Mouse (Mus musculus) cerebellum, postnatal 25 days (tissue): ENCODE data around the gene Jmjd1c.

ENCODE experiments used
- DNase-seq, 2 experiments: peaks; one replicate each; pipeline ENCODE4 v3.0.0; 2021; ENCODE audit warnings: mixed read lengths in 2 of 2

Jmjd1c gene

DNA sequence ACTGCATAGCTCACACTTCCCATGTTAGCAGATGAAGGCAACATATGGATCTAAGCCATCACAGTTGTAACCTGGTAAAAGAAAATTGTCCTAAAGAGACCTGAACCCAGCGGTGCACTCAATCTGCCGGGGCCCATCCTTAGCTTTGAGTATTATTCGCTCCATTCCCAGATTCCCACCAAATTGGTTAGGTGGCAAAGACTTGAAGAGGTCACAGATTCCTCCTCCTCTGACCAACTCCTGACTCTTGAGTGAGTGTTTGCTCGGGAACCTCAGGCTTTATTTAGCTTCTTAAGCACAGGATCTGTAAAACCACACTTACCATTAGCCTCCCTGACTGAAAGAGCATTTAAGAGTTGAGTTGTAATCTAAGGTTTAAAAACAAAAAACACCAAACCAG is 23.3 kb upstream of the Jmjd1c start:
- no peak for DNase-seq

DNA sequence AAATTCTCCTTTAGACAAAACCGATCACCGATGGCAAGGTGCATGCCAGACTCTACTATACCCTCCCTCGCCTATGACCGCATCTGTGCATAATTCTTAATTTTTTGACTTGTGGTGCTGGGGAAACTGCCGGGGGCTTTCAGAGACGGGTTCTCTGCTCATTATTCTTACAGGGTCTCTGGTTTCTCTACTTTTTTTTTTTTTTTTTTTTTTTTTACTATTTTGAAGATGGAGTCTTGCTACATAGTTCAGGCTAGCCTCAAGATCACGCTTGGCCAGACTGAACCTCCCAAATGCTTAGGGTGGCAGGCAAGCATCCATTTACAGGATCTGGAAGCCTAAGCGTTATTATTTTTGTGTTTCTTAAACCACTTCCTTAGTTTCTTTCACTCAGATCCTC is 22.3 kb upstream of the Jmjd1c start:
- DNase-seq, result no peak

DNA sequence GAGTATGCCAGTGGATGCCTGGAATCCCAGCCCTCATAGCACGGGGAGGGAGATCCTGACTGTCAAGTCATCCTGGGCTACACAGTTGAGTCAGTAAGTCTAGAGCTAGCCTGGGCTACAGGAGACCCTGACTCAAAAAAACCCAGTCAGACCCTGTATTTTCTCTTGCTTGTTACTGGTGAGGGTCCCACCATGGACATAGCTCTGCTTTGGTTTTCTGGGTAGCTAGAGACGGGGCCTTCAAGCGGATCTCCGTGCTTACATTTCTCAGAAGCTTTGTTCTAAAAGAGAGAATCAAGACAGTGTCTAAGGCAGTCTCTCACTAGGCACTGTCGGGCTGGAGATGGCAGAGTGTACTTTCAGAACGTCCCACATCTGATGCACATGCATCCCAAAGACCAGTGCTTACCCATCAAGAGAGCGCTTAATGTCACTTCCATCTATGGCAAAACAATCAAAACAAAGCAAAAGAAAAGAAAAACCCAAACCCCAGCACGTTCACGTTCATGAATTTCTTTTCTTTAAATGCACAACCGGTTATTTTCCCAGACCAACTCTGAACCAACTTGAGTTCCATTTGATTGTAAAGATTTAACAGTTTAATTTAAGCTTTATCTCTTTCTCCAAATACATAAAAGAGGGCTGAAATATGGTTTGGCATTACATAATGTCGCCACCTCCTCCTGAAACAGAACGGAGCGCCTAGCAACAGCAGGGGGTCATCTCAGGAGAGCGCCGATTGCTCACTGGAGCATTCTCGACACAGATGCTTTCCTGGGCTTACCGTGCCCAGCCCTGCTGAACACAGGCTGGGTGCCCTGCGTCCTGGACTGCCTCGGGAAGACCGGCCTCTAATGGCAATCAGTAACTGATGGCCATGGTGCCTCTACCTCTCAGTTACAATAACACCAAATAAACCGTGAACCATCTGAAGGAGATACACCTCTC is 19.7 kb upstream of the Jmjd1c start:
- DNase-seq, result peak; percentile 89 to 90

DNA sequence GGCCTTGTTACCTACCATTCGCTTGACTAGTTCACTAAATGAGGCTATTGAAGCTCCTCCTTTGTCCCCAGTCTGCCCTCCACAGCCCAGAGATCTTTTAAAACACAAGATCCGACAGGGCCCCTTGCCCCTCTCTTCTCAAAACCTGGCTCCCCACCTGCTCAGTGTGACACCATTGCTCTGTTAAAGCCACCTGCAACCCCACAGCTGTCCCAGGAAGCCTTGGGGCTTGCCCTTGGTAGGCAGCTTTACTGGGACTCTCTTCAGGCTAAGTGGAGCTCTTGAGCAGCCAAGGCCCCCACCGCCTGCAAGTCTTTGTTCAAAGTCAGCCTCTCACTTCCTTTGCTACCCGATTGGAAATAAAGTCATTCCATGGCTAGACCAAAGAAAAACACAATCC is 16.9 kb upstream of the Jmjd1c start:
- peak in 1 of 2 experiments; percentile 41 for DNase-seq

DNA sequence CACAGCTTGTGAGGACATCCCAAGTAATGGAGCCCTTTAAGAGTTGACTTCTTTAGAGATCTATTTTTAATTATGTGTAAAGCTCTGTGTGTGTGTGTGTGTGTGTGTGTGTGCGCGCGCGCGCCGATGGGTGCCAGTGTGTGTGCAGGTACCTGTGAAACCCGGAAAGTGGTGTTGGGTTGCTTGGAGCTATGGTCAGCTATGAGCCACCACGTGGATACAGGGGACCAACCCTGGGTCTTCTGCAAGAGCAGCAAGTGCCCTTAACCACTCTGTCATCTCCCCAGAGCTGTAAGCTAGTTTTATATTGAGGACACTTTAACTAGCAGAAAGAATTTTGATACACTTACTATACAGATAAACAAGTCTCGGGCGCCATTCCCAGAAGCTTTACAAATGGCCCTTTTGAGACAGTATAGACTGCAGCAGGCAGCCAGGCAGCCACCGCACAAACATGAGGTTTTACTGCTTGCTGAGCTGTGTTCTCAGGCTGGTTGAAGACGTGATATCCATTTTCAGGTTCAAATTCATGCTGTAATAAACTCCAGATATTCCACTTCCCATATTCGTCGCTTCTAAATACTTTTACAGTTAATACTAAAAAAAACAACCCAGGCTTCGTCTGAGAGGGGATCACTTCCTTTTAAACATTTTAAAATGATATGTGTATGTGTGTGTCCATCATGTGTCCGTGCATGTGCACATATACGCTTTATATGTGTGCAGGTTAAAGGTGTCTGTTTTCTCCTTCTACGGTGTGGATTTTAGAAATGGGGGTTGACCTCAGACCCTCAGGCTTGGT is 14.5 kb upstream of the Jmjd1c start:
- DNase-seq, result no peak

DNA sequence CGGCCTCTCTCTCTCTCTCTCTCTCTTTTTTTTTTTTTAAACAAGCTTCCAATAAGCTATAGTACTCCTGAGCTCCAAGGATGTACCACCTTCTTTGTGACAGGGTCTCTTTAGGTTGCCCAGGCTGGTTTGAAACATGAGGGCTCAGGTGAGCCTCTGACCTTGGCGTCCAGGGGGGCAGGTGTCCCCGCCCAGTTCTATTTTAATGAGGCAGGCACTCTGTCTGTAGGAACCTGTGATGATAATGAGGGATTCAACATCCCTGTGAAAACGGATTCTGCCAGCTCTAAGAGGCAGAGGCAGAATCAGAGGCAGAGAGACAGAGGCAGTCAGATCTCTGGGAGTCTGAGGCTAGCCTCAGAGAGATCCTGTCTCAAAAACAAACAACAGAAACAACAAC is 13.4 kb upstream of the Jmjd1c start:
- DNase-seq, result no peak

DNA sequence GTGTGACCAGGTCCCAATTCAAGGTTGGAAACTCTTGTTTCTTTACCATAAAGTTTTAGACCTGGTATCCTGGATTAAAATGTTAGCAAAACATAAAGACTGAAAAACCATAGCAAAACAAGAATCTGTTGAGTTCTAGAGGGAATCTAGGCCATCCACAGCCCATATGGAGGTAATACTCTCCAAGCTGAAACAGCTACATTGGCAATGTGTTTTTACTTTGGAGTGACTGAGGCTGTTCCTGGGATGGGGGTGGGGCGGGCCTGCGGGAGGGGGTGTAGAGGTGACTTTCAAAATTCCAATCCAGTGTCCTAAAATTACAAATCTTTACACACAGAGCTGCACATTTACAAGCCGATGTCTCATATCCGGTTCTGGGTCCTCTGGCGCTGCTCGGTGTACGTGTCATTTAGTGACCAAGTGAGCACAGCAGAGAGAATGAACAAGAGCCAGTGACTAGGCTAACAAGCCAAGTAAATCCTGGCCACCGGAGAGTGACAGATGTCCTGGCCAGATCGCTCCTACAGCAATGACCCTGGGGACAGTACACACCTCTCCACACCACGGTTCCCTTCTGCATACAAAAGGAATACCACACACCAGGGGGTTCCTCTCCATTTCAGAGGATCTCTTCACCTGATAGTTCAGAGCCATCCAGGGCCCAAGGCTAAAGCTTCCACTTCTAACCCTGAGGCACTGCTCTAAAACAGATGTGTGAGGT is 12.3 kb upstream of the Jmjd1c start:
- DNase-seq, result peak; percentile 88 to 90

DNA sequence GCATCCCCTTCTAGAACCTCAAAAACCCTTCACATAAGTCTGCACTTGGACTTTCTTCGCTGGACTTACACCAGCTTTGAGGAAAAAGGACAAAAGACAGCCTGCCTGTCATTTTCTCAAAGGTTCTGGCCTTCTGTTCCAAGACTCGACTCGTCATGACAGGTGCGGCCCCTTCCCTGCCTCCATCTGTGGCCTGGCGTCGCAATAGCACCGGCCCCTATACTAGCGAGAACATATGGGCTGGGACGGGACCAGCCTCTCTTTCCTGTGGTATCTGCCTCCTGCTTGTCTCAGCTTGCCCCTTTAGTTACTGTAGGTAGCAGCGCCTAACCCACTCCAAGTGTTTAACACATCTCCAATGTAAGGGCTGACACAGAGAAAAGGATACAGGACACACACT is 10.8 kb upstream of the Jmjd1c start:
- peak; percentile 85 to 88 for DNase-seq

DNA sequence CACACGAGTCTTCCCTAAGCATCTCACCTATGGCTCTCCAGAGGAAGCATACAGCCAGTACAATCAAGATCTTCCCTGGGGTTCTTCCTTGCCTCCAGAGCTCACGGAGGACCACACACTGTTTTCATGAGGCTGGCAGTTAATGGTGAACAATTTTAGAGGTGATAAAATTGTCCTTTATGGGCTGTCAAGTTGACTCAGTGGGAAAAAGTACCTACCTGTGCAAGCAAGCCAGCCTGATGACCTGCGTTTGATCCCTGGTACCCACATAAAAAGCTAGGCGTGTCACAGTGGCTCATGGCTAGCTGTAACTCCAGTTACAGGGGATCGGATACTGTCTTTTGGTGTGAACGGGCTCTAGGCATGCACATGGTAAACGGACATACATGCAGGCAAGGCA is 10.0 kb upstream of the Jmjd1c start:
- DNase-seq, result no peak

DNA sequence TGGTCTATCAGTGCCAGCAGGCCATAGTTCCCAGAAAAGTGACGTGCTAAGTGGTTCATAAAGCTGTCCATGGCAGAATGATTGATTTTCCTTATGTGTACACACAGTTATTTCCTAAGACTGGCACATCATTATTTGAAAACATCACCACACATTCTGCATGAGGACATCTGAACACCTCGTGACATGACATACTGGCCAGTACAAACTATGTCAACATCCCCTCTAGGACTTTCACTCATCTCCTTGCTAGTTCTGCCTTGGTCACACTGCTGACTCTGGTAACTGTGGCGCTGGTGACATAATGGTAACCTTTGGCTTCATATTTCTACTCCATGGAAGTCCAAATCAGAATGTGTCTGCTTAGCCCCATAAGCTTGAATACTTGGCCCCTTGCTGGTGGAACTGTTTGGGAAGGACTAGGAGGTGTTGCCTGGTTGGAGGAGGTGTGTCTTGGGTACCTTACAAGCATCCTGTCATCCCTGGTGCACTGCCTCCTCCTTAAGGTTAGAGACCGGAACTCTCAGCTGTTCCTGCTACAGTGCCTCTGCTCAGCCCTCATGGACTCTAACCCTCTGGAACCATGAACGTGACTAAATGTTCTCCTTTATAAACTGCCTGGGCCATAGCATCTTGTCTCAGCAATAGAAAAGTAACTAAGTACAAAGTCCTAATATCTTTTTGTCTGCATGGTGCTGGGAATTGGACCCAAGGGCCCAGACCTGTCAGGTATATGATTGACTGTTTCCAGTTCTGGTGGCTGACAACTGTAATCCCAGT is 8.3 kb upstream of the Jmjd1c start:
- no peak for DNase-seq

DNA sequence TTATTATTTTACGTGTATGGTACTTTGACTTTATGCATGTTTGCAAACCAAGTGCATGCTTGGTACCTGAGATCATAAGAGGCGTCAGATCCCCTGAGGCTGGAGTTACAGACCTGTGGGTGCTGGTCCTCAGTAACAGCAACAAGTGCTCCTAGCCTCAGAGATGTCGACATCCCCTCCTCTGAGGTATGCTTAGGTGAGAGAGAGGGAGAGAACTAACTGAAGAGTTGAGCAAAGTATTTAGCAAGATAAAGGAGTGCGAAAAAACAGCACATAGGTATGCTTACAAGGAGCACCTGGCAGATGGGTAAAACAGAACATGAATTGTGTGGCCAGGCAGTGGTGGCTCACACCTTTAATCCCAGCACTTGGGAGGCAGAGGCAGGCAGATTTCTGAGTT is 5.3 kb upstream of the Jmjd1c start:
- DNase-seq, result no peak

DNA sequence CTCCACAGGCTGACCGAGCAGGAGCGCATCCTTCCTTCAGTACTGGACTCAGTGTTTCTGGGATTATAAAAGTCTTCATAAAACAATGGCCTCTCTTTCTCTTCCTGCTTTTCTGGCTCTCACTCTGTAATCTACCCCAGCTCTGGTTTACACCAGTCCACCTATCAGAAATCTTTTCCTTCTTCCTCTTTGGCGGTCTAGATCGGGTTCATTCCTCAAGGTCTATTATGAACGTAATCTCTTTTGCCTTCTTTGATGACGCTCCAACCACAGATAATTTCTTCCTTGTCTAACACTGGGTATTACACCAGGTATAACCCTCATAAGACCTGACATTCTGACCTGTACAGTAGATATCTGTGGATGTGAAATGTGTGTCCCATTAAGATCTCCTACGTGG is 1.0 kb upstream of the Jmjd1c start:
- DNase-seq, result no peak

DNA sequence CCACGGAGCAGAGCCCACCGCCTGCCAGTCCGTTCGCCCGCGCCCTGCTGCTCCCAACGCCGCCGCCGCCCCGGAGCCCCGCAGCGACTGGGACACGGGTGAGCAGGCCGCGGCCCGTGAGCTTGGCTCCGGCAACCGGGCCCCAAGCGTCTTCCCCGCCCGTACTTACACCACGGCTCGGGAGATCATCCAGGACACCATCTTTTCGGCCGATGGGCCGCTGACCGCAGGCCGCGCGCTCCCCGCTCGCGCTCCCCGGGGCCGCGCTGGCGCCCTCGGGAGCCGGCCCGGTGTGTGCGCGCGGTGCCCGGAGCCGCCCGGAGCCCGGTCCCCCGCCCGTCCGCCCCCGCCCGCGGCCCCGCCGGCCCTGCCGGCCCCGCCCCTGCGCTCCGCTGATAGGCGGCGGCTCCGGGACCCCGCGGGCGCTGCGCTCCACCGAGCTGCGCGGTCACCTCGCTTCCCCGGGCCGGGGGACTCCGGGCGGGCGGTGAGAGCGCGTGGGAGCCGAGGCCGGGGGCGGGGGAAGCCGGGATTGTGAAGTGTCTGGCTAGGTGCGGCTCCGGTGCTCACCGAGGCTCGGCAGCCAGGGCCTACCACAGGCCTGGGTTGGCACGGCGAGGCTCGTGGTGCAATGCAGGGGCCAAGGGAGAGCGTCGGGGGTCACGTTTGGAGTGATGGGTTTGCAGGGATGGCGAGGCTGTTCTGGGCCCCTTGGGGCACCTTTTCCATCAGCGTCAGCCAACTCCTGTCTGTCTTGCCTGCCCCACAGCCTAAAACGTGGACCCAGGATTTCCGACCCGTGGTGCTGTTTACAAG is 904 bp downstream of the Jmjd1c start, which contains the start of gene Reep3:
Gene Reep3 (minus strand): TSS at position 325 of the 816 bp plus-strand sequence.
- peak; percentile 86 to 89 for DNase-seq

DNA sequence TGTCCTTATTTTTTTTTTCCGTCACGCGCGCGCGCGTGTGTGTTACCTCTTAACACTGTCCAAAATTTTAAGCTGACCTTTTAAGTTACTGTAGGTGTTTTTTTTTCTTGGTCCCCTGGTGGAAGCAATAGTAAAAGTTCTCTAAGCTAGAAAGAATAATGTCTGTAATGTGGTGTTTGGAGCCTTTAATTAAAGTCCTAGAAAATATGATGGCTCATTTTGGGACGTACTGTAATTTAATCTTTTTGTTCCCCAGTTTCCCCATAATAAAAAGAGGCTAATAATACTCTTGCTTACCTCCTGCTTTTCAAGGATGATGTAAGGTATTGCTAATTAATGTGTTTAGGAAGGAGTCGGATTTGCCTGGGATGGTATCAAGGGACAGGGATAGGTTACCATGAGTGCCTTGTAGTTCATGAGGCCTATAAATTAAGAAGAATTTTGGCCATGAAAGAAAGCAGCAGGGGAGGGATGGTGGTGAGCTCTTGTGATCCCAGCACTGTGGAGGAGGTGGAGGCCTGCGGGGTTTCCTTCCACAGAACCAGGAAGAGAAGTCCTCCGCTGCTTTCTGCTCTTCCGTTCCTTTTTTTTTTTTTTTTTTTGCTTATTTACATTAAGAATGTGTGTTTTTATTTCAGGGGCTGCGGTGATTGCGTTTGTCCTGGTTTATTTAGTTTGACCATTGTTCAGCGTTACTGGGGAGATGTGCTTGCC is 1.7 kb downstream of the Jmjd1c start:
- DNase-seq, result peak in 1 of 2 experiments; percentile 51

DNA sequence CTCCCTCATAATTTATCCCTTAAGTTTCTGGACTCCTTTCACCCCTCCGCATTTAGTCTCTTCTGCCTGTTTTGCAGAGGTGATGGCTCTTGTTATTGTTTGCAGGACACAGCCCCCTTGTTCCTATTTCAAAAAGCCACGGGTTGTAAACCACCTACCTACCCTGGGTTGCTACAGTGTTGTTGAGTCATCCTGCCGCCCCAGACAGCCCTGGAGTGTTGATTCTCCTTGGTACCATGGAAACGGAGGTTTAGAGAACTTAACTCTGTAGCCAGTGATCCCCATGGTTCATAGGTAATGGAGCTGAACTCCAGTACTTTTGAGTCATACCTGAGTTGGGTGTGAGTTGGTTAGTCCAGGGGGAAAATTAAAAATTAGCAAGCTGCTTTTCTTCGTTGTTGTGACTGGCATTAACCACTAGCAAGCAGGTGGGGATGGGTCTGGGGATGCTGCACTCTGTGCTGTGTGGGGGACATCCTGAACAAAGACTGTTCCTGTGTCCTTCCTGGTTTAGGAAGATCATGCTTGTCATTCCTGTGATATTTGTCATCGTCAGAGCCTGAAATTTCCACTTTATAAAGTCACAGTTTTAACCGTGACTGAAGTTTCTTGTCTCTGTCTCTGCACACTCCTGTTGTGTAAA is 2.6 kb downstream of the Jmjd1c start:
- DNase-seq, result peak in 1 of 2 experiments; percentile 37

DNA sequence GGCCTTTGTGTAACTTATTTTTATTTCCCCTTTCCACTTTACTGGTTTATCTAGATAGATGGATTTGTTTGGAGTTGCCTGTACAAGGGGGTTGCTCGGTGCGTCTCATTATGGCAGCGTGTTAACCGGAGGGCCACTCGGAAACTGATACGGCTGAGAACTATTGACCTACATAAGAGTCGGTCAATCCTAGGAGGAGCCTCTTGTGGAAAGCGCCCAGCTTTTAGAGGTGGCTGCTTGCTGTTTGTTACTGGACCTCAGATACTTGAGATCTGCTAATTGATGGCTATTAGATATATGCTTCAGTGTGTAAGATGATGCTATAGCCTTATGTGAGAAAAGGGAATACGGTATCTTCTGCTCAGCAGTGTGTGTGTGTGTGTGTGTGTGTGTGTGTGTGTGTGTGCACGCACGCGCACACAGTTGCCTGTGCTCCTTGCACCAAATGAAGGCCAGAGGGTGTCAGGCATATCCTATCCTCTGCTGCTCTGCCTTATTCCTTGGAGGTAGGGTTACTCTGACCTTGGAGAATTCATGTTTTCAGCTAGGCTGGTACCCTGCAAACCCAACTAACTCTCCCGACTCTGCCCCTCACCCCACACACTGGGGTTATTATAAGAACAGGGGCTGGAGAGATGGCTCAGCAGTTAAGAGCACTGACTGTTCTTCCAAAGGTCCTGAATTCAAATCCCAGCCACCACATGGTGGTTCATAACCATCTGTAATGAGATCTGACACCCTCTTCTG is 3.4 kb downstream of the Jmjd1c start:
- peak; percentile 39 to 45 for DNase-seq

DNA sequence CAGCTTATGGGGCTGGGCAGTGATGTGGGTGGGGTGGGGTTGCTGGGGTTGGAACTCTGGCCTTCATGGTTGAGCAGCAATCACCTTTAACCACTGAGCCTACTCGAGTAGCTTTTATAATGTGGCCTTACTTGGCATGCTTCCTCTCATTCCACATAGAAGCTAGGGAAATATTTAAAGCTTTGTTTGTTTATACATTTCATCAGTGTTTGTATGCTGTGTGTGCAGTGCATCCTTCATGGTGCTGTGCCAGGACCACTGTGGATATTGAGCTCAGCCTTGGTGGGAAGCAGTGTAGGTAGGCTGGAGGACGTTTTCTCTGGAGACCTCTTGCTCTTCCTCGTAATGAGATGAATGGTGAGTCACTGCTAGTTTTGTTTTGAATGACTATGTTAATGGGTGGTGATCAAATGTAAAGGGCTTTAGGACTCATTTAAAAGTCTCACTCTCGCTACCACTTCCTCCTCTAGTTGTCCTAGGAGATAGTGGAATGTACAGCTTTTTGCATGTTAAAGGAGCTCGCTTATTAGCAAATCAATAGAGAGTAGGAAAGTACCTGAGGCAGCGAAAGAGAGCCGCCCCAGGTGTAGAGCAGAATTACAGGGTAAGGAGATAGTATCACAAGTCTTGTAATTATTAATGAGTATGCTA is 4.2 kb downstream of the Jmjd1c start:
- peak in 1 of 2 experiments; percentile 59 for DNase-seq

DNA sequence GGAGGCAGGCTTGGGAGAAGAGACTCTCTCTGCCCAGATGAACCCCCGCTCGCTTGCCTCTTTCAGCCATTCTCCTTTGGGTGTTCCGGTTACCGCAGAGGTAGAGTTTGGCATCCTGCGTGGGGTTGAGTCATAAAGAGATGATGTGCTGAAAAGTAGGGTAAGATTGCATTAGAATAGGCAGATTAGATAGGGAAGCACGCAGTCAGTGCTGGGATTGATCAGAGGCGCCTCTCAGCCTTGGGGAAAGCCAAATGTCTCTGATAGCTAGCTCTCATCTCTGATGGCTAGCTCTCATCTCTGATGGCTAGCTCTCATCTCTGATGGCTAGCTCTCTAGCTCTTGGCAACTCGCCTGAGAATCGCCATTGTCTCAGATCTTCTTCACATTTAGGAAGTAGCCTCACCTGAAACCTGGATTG is 4.9 kb downstream of the Jmjd1c start:
- DNase-seq, result peak; percentile 61 to 71

DNA sequence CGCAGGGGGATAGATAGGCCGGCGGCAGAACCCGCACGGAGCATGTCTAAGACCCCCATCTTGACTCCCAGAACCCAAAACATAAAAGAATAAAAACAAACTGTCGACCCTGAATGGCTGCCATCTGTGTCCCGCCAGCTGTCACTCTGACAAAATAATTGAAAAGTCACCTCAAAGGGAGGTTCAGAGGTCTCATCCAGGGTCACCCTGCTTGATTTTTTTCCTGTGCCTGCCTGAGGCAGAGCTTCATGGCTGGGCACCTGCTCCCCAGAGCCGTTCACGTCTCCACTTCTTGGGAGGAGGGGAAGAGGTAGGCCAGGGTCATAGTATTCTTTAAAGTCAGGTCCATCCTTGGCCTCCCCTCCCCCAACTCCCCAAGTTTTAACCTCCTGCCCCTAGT is 8.6 kb downstream of the Jmjd1c start:
- no peak for DNase-seq
